Mouse (Mus musculus): ENCODE data around the gene Tanc1. TPM values are rescaled to one million over a fixed set of nuclear protein-coding genes. Genes with fewer than 3 reads are reported as not detected.

Tanc1 gene
- total and polyA plus RNA-seq, 2 experiments from 2014 or later, result 2.7 to 7.3 TPM

DNA sequence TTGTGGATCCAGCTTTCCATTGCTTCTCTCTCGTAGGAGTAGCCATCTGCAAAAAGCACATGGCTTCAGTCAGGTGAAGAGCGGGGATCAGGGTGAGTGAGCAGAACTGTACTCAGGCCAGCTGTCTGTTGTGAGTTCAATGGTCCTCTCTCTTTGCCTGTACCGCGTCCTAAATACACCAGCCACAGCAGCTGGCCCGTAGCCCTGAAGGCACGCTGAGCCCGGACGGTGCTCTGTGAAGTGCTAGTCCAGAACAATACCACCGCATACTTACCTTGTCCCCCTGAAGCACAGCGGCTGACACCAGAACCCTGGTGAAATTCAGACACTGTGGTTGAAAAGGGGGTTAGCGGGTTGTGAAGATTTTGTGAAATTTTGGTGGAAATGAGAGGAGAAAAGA, 241.1 kb downstream of the Tanc1 start:
- Histone ChIP-seq H3K9me3 (ENCODE audit: low read length) (no peaks in the 10 kb centered on the region), H3K4me1 (ENCODE audit: insufficient read depth, low read length) (no peaks in the 10 kb centered on the region), H3K4me2 (ENCODE audit: low read depth, low read length, poor library complexity, severe bottlenecking) (no peak overlapping the region), H3K4me3 (ENCODE audit: low read depth, low read length) (no peak overlapping the region), H3K36me3 (ENCODE audit: insufficient read depth, low read length) (no peaks in the 10 kb centered on the region), H3K9ac (replicated peaks; ENCODE audit: low read length, poor library complexity, severe bottlenecking) (no peak overlapping the region), H3K27ac (ENCODE audit: low read depth, low read length) (no peak overlapping the region), H3K27me3 (ENCODE audit: insufficient read depth, low read length) (no peaks in the 10 kb centered on the region)
- TF ChIP-seq CTCF (IDR thresholded peaks at IDR 0.05), result no peak
- DNase-seq (ENCODE audit: low spot score) (no peak), ATAC-seq (ENCODE audit: low FRiP score) (no peak)
- WGBS, result 80% methylated on average over 11 of the region's 11 CpGs

DNA sequence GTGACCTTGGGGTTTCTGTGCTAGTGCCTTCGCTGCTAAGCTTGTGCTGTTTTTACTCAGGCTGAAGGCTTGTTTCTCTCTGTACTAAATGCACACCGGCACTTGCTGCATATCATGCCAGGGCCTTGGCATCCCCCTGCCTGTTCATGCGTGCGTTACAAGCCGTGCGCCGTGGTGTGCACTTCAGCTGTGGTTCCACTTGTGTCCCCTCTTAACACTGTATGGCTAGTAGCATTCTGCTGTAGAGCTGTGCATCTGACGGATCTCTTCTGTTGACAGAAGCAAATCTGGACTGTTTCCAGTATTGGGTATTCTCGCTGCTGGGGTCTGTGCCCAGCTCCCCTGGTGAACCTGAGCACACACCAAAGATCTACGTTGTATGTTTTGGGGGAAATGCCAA, 241.7 kb downstream of the Tanc1 start:
- Histone ChIP-seq H3K4me1 (ENCODE audit: insufficient read depth, low read length) (no peaks in the 10 kb centered on the region), H3K27ac (ENCODE audit: low read depth, low read length) (no peak overlapping the region), H3K27me3 (ENCODE audit: insufficient read depth, low read length) (no peaks in the 10 kb centered on the region), H3K36me3 (ENCODE audit: insufficient read depth, low read length) (no peaks in the 10 kb centered on the region), H3K9me3 (ENCODE audit: low read length) (no peaks in the 10 kb centered on the region), H3K4me2 (ENCODE audit: low read depth, low read length, poor library complexity, severe bottlenecking) (no peak overlapping the region), H3K4me3 (ENCODE audit: low read depth, low read length) (no peak overlapping the region), H3K9ac (replicated peaks; ENCODE audit: low read length, poor library complexity, severe bottlenecking) (no peak overlapping the region)
- ATAC-seq (ENCODE audit: low FRiP score) (no peak), DNase-seq (ENCODE audit: low spot score) (no peak)
- TF ChIP-seq CTCF (IDR thresholded peaks at IDR 0.05), result no peak; the same call in 1 of the 2 replicates
- 88% methylated on average over 10 of the region's 10 CpGs for WGBS

DNA sequence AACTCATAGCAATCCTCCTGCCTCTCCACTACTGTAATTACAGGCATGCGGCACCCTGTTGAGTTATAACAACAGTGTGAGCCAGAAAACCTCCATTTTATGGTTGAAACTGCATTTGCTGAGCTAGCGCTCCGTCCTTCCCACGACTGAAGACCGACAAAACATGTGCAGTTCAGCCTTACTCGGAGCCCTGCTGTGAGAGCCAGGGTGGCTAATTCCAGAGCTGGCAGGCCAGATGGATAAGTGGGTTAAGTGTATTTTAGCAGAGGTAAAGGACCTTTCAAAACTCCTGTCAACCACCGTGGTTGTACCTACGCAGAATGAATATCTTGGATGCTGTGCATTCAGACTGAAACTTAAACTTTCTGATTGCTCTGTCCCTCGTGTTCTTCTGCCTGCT, 242.5 kb downstream of the Tanc1 start:
- Histone ChIP-seq H3K27ac (ENCODE audit: low read depth, low read length) (no peak overlapping the region), H3K9ac (replicated peaks; ENCODE audit: low read length, poor library complexity, severe bottlenecking) (no peak overlapping the region), H3K36me3 (ENCODE audit: insufficient read depth, low read length) (no peaks in the 10 kb centered on the region), H3K4me3 (ENCODE audit: low read depth, low read length) (no peak overlapping the region), H3K4me1 (ENCODE audit: insufficient read depth, low read length) (no peaks in the 10 kb centered on the region), H3K27me3 (ENCODE audit: insufficient read depth, low read length) (no peaks in the 10 kb centered on the region), H3K4me2 (ENCODE audit: low read depth, low read length, poor library complexity, severe bottlenecking) (no peak overlapping the region), H3K9me3 (ENCODE audit: low read length) (no peaks in the 10 kb centered on the region)
- WGBS, result 74% methylated on average over 9 of the region's 9 CpGs
- DNase-seq (ENCODE audit: low spot score), result no peak
- ATAC-seq (ENCODE audit: low FRiP score), result no peak
- no peak for TF ChIP-seq CTCF (IDR thresholded peaks at IDR 0.05)

DNA sequence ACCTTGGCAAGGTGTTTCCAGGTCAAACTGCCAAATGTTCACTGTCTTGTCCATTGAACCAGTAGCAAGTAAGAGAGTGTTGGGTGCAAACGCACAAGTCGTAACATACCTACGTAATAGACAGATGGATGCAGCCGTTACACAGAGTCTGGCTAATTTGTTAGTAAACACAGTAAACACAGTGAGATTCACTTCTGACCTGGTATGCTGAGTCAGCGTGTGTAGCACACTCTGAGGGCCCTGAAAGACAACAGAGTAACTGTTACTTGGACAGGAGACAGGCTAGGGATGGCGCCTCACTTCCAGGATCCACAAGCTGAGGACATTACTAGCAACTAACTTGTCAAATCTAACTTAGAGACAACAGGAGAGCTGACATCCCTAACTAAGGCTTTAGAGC, 250.8 kb downstream of the Tanc1 start:
- TF ChIP-seq CTCF (IDR thresholded peaks at IDR 0.05), result no peak

DNA sequence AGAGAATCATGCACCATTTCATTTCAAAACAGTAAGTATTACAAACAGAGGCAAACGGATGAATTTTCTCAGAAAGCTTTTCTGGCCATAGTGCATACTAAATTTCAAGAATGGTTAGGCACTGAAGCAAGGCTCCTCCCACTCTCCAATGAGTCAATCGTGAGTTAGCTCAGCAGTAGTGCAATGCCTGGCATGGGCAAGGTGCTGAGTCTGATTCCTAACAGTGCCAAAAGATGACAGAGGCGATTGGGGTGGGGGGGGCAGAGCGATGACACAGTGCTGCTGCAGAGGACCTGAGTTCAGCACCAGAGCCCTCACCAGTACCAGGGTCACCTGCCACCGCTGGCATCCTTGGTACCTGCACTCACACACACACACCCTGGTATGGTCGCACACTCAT, 258.7 kb downstream of the Tanc1 start:
- H3K9me3 ChIP-seq (ENCODE audit: low read length), result no peaks in the 10 kb centered on the region
- no peak overlapping the region for H3K4me3 ChIP-seq (ENCODE audit: low read depth, low read length)
- H3K27ac ChIP-seq (ENCODE audit: low read depth, low read length), result no peak overlapping the region
- 0 out of 2 replicates have a peak, but pooled peaks cover 2% of the 10 kb centered on the region for H3K36me3 ChIP-seq (ENCODE audit: insufficient read depth, low read length)
- no peaks in the 10 kb centered on the region for H3K27me3 ChIP-seq (ENCODE audit: insufficient read depth, low read length)
- H3K9ac ChIP-seq (replicated peaks; ENCODE audit: low read length, poor library complexity, severe bottlenecking), result no peak overlapping the region
- 87% methylated on average over 6 of the region's 6 CpGs for WGBS
- DNase-seq (ENCODE audit: low spot score) (no peak), ATAC-seq (ENCODE audit: low FRiP score) (no peak)
- H3K4me2 ChIP-seq (ENCODE audit: low read depth, low read length, poor library complexity, severe bottlenecking), result no peak overlapping the region
- H3K4me1 ChIP-seq (ENCODE audit: insufficient read depth, low read length), result no peaks in the 10 kb centered on the region
- TF ChIP-seq CTCF (IDR thresholded peaks at IDR 0.05), result no peak

More for the DNA sequence above, 250.8 kb downstream of the Tanc1 start:
- Histone ChIP-seq H3K9me3 (ENCODE audit: low read length) (no peaks in the 10 kb centered on the region), H3K36me3 (ENCODE audit: insufficient read depth, low read length) (0 out of 2 replicates have a peak, but pooled peaks cover 4% of the 10 kb centered on the region), H3K27me3 (ENCODE audit: insufficient read depth, low read length) (no peaks in the 10 kb centered on the region), H3K4me3 (ENCODE audit: low read depth, low read length) (no peak overlapping the region), H3K4me1 (ENCODE audit: insufficient read depth, low read length) (no peaks in the 10 kb centered on the region), H3K9ac (replicated peaks; ENCODE audit: low read length, poor library complexity, severe bottlenecking) (no peak overlapping the region), H3K27ac (ENCODE audit: low read depth, low read length) (no peak overlapping the region), H3K4me2 (ENCODE audit: low read depth, low read length, poor library complexity, severe bottlenecking) (no peak overlapping the region)
- WGBS, result 98% methylated on average over 6 of the region's 6 CpGs
- DNase-seq (ENCODE audit: low spot score) (no peak), ATAC-seq (ENCODE audit: low FRiP score) (no peak)

DNA sequence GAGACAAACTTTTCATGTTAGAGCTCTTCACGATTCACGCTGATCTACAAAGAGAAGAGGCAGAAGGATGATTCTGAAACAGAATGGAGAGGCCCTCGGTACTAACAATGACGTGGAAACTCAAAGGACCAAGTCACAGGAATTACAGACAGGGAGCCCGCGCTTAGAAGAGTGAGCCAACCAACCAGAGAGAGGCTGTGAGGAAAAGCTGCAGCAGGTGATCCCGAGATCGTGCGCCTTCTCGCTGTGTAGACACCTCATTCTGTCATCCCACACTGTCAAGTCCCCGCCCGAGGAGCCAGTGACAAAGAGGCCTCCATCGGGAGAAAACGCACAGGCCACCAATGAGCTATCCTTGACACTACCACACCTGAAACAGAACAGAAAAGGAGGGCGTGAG, 264.6 kb downstream of the Tanc1 start:
- ATAC-seq (ENCODE audit: low FRiP score) (no peak), DNase-seq (ENCODE audit: low spot score) (no peak)
- no peak for TF ChIP-seq CTCF (IDR thresholded peaks at IDR 0.05)
- no peak overlapping the region for H3K4me3 ChIP-seq (ENCODE audit: low read depth, low read length)
- H3K4me2 ChIP-seq (ENCODE audit: low read depth, low read length, poor library complexity, severe bottlenecking), result no peak overlapping the region
- no peaks in the 10 kb centered on the region for H3K27me3 ChIP-seq (ENCODE audit: insufficient read depth, low read length)
- H3K9ac ChIP-seq (replicated peaks; ENCODE audit: low read length, poor library complexity, severe bottlenecking), result no peak overlapping the region
- H3K27ac ChIP-seq (ENCODE audit: low read depth, low read length), result no peak overlapping the region
- H3K9me3 ChIP-seq (ENCODE audit: low read length), result no peaks in the 10 kb centered on the region
- no peaks in the 10 kb centered on the region; the same call in 1 of the 2 replicates for H3K4me1 ChIP-seq (ENCODE audit: insufficient read depth, low read length)
- H3K36me3 ChIP-seq (ENCODE audit: insufficient read depth, low read length), result 0 out of 2 replicates have a peak, but pooled peaks cover 2% of the 10 kb centered on the region
- WGBS, result 88% methylated on average over 15 of the region's 15 CpGs

All from midbrain, postnatal 0 days (tissue).